Mouse (Mus musculus): ENCODE measurements around the gene Commd6.
"Not testable (repeated sequence)": the region's sequence is repeated elsewhere in the genome, so short reads cannot be mapped to it uniquely, and the experiment has no call there.

Gene Commd6

DNA sequence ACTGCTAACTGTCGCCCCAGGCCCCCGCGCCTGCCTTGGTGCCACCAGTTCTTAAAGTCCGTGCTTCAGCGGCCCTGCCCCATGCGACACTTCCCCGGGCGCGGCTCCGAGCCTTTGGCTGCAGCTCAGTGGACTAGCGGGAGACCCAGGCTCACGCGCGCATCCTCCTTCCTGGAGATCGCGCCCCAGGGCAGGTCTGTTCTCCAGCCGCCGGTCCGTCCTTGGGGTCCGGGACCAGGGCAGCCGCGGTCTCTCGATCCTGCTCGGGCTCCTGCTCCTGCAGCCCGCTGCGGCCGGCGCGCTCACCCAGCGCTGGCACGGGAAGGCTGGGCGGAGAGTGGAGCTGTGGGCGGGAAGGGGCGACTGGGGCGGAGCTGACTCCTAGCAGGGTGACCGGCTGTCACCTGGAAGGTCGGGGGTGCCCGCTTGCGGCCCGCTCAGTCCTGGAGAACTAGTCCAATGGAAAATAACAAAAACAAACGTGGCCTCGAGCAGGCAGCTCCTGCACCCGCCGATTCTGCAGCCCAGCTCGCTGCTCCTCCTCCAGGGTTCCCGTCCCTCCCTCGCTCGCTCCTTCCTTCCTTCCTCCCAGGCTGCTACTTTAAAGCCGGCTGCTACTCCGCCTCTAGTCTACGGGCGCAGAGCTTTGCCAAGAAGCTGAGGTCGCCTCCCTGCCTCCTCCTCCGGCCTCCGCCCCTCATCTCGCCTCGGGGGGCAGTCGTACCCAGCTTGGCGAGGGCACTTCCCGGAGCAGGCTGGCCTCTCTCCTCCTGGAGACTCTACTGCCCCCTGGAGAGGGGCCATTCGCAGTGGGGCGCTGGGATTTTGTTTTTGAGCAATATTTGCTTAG, 31.7 kb downstream of the Commd6 start, which contains the start of gene Tbc1d4:
Tbc1d4 (minus strand) TSS at position 673 of the 850 bp plus-strand sequence.
- peak; percentile 85 for DNase-seq

GRCm38 (mm10) chr14:101607631-101608518, 32.6 kb downstream of the Commd6 start:
- DNase-seq = peak; percentile 41 to 48

DNA sequence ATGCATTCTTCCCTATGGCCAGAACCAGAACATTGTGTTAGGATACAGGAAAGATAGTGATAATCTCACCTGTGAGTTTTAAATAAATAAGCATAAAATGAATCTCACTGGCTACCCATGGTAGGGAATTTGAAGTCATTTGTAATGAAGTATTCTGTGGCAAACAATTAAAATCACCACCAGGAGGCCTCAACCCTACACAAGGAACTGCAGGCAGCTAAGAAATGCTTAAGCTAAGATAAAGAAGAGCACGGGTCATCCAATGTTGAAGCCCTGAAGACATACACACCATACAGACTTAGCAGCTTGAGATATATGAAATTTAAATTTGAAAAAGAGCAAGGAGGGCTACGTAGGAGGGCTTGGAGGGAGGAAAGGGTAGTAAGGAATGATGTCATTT, 34.6 kb downstream of the Commd6 start:
- DNase-seq = no peak

GRCm38 (mm10) chr14:101602851-101603250, 37.6 kb downstream of the Commd6 start:
- no peak for DNase-seq

GRCm38 (mm10) chr14:101597096-101597715, 43.3 kb downstream of the Commd6 start:
- DNase-seq = no peak

GRCm38 (mm10) chr14:101596691-101597090, 43.8 kb downstream of the Commd6 start:
- DNase-seq = no peak

- DNase-seq = no peak
Observed at GRCm38 (mm10) chr14:101595301-101596080, 45.0 kb downstream of the Commd6 start.

GRCm38 (mm10) chr14:101594001-101594400, 46.5 kb downstream of the Commd6 start:
- no peak for DNase-seq

GRCm38 (mm10) chr14:101593340-101593739, 47.1 kb downstream of the Commd6 start:
- DNase-seq = no peak

- peak; percentile 51 to 56 for DNase-seq
Observed at GRCm38 (mm10) chr14:101591101-101591500, 49.4 kb downstream of the Commd6 start.

- not testable (repeated sequence) for DNase-seq
Observed at GRCm38 (mm10) chr14:101588209-101588991, 52.1 kb downstream of the Commd6 start.

DNA sequence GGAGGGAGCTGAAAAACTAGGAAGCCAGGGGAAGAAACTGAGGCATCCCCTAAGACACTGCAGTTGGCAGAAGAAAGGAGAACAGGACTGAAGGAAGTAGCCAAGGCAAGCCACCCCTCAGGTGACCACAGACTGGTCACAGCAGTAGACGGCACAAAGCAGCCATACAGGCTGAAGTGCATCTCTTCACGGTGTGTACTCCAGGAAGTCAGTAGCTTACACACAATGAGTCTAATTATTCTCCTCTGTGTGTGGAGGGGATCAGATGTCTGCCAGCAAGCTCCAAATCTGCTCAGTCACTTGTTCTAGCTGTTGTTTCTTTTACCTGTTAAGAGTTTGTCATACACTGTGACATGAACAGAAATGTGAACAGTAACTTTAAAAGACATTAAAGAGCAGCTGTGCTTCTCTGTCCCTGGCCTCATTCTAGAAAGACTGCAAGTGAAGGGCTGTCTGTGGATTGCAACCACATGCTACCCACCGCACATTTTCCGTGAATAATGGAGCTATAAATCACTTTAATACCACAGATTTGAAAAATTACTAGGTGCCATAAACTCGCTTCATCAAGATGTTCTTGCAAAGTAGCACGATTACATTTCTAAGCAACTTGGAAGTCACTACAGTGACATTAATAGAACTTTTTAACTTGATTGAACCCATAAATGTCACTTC, 53.0 kb downstream of the Commd6 start:
- not testable (repeated sequence) for DNase-seq

GRCm38 (mm10) chr14:101586096-101586495, 54.4 kb downstream of the Commd6 start:
- DNase-seq = peak; percentile 20 to 39

All from cerebellum, postnatal 36 days (tissue).